Mouse (Mus musculus) retina, embryonic 14.5 days (tissue): ENCODE measurements around the gene Psme2b.
"Not testable (repeated sequence)": the region's sequence is repeated elsewhere in the genome, so short reads cannot be mapped to it uniquely, and the experiment has no call there.

ENCODE experiments used
- DNase-seq: peaks from one replicate; pipeline ENCODE4 v3.0.0-alpha.2; 2015; ENCODE audit warnings: low spot score

Psme2b gene

GRCm38 (mm10) chr11:48946090-48946489 lies at the start of gene Psme2b:
Gene Psme2b, minus strand, starts transcription at chr11:48946190.
- DNase-seq, result not testable (repeated sequence)

GRCm38 (mm10) chr11:48994018-48994417 lies 48.0 kb upstream of the Psme2b start, which contains the start of gene Tgtp1:
Gene Tgtp1, minus strand, starts transcription at chr11:48994172.
- DNase-seq, result not testable (repeated sequence)

GRCm38 (mm10) chr11:48993296-48993695 lies 47.3 kb upstream of the Psme2b start:
- DNase-seq, result not testable (repeated sequence)

DNA sequence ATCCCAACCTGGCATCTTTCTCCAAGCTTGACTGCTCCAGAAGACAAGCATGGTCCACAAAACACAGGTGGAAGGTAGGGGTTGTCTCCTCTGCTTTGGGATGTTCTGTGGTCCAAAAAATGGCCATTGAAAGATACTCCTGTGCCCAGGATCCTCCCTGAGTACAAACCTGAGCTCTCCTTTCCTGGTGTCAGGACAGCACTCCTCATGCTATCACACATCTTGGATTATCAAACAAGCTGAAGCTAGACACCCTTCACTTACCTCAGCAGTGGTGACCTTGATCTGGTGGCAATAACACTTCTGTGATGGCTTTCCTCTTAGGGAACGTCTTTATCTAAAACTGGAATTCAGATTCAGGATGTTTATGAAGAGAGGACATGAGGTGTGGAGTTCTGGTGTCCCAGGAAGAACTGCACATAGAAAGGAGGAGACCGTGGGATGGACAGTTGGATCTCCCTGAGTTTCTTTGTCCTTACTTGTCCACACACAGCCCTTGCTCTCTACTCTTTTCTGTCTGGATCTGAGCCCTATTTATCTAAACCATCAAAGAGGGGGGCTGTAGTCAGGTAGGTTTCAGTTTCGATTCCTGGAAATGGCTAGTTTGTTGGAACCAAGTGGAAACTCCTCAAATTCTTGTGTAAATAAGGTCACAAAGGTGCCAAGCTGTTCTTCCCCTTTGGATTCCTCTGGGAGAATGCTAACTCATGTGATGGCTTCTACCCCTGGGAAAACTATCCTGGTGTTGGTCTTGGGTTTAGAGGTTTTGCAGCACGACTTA lies 45.9 kb upstream of the Psme2b start, which contains the start of gene Gm12185:
Gm12185 (minus strand) TSS at position 487 of the 781 bp plus-strand sequence.
- DNase-seq, result not testable (repeated sequence)

DNA sequence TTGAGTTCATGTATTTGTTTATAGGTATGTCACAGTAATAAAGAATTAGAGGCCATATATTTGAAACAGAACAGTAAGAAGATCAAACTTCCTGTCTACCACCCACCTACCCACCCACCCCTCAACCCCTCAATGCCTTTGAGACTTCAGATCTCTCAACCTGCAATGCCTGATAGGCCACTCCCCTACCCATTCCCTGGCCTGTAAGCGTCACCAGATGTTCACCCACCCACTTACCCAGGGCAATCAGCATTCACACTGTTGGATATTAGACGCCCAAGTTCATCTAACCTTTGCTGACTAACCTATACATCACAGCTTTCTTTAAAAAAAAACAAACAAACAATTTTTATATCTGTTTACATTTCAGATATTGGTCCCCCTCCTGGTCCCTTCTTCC lies 44.0 kb upstream of the Psme2b start:
- DNase-seq, result not testable (repeated sequence)

GRCm38 (mm10) chr11:48988219-48988618 lies 42.2 kb upstream of the Psme2b start:
- DNase-seq, result not testable (repeated sequence)

- not testable (repeated sequence) for DNase-seq
Observed at GRCm38 (mm10) chr11:48982848-48983247, 36.9 kb upstream of the Psme2b start.

DNA sequence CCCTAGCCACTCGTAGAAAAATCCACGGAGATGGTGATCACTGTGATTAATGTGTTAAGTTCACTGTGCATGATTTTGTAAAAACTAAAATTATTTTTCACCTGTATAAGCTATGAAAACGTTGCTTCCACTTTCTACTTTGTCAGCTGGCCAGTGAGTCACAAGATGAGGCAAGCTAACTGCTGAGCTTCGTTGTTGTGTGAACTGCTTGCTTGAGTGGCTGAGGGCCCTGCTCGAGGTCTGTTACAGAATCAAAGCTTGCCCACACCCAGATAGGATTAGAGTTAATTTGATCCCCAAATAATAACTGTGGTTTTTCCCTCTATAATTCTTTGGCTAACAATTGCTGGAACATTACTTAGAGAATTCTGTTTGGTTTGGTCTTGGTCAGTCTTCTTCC lies 34.1 kb upstream of the Psme2b start:
- DNase-seq, result not testable (repeated sequence)

DNA sequence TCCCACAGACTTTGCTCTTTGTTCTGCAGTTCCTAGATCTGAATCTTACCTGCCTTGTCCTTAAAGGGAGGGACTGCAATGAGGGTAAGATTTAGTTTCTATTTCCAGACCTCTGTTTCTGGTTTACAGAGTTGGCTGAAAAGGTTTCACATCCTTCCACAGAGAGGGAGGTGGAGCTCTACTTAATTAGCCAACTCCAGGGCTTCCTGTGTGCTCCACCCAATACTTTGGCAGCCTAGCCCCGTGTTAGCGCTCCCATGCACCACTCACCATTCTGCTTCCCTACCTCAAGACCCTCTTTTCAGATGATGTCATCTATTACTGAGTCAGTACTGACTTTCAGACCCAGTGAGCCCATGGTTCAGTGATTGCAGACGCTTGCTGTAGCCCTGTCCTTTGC lies 33.3 kb upstream of the Psme2b start, which contains the start of gene 9930111J21Rik1:
9930111J21Rik1 (minus strand) TSS at position 148 of the 400 bp plus-strand sequence.
- not testable (repeated sequence) for DNase-seq

DNA sequence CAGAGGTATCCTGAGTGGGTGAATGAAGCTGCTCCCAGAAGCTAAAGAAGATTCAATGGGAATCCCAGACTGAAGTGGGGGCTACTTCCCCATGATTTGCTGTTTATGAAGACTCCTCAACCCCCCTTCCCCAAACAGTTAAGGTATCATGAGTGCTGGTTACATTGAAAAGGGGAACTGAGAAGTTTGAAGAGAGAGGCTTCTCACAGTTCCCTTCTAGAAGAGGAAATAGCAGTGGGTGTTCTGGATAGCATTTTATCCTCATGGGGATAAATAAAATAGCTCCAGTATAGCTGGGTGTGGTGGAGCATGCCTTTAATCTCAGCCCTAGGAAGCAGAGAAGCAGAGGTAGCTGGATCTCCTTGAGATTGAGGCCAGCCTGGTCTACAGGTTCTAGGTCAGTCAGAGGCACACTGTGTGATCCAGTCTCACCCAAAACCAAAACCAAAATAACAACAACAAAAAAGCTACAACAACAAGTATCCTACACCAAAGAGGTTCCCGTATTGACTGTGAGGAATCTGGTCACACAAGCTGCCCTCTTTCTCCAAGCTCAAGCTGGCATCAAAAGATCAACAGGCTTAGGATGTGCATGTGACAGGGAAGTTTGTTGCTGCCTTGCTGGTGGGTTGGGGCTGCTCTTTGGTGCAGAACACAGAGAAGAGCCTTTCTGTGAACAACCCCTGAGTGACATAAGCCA lies 32.4 kb upstream of the Psme2b start, which contains the start of gene Olfr56:
Olfr56 (plus strand) TSS at position 650 of the 700 bp plus-strand sequence.
- not testable (repeated sequence) for DNase-seq

- DNase-seq, result not testable (repeated sequence)
Observed at GRCm38 (mm10) chr11:48974686-48975085, 28.7 kb upstream of the Psme2b start.

DNA sequence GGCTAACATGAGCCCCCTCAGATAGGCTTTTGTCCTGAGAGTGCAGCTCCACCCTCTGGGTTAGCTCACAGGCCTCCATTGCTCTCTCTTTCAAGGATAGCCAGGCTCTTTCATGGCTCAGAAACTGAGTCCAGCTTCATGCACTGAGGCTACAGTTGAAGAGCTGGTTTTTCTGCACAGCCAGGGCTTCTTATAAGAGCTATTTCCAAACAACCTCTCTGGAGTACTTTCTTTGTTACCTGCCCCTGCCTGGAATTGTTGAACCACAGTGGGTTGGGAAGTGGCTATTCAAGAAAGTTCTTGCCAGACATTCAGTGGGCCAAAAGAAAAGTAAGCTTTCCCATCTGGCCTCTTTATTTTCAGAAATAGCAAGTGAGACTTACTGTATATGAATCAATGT lies 6.7 kb downstream of the Psme2b start:
- DNase-seq, result not testable (repeated sequence)

DNA sequence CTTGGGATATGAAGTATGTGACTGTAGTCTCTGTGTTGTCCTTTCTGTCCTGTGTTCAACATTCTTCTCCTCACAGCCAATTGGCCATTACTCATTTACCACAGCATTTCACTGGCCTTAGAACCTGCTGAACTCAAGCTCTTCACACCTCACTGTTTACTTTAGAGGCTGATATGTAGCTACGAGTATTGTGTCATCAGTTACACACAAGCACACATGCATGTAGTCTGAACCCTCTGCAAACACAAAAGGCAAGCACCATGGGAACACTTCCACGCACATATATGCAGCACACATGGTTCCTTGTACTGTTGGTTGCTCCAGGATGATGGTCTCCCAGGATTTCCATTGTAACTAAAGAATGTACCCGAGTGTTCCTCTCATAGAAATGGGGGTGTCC lies 10.7 kb downstream of the Psme2b start:
- not testable (repeated sequence) for DNase-seq

- DNase-seq, result not testable (repeated sequence)
Observed at GRCm38 (mm10) chr11:48933923-48934322, 12.1 kb downstream of the Psme2b start.

GRCm38 (mm10) chr11:48933422-48933821 lies 12.6 kb downstream of the Psme2b start:
- not testable (repeated sequence) for DNase-seq

GRCm38 (mm10) chr11:48928068-48928467 lies 17.9 kb downstream of the Psme2b start:
- DNase-seq, result not testable (repeated sequence)

DNA sequence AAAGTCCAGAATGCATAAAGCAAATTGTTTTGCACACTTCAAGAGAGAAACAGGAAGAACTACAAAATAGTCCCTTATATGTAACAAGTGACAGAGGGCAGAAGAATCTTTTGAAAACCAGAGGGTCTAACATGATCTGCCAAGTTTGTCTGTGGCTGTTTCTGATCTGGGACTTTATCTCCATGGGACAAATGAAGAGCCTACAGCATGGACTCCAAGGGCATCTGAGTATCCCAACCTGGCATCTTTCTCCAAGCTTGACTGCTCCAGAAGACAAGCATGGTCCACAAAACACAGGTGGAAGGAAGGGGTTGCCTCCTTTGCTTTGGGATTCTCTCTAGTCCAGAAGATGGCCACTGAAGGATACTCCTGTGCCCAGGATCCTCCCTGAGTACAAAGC lies 19.6 kb downstream of the Psme2b start:
- not testable (repeated sequence) for DNase-seq

DNA sequence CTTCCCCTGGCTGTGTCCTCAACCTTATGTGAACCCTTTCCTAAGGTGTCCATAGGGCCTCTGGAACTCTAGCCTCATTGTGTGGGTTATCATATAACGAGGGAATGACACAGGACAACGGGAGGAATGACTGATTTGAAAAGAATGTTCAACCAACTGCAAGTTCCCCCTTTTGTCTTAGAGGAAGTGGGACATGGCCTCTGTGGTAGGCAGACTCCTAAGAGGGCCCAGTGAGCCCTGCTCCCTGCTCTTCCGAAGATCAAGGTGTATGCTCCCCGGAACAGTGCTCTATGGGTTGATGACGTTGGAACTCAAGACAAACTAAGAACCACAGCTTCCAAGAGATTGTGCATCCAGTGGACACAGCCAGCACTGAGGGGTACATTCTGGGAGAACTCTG lies 22.2 kb downstream of the Psme2b start:
- not testable (repeated sequence) for DNase-seq

- no peak for DNase-seq
Observed at GRCm38 (mm10) chr11:48918380-48918779, 27.6 kb downstream of the Psme2b start.

GRCm38 (mm10) chr11:48913611-48914010 lies 32.4 kb downstream of the Psme2b start:
- no peak for DNase-seq

DNA sequence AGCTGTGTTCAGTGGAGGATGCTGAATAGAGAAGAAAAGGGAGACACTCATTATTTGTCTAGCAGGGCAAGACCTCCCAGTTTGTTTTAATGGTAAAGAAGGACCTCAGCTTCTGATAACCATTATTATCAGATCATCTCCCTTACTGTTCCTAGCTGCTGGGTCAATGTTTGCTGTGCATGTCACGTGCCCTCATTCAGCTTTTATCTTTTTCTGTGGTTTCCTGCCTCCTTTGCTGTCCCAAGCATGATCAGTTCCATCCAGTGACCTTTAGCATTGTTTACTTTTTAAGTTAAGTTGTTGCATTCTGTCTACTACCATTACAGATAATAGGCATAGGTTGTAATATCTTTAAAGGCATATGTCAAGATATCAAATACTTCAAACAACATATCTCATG lies 37.5 kb downstream of the Psme2b start:
- DNase-seq, result no peak

GRCm38 (mm10) chr11:48902021-48902420 lies 44.0 kb downstream of the Psme2b start, which contains the start of gene Gm5431:
Gene Gm5431, minus strand, starts transcription at chr11:48902214.
- no peak for DNase-seq

DNA sequence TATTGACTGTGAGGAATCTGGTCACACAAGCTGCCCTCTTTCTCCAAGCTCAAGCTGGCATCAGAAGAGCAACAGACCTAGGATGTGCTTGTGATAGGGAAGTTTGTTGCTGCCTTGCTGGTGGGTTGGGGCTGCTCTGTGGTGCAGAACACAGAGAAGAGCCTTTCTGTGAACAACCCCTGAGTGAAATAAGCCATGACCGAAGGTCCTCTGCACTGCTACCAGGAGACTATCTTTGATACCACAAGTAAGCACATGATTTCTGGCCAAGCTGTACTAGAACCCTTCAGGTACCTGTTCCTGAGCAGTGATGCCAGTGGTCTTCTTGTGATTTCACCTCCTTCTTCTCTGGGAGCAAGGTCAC lies 44.4 kb downstream of the Psme2b start:
- not testable (repeated sequence) for DNase-seq
